Mouse (Mus musculus) neural tube, postnatal 0 days (tissue): Measurements from ENCODE around the gene Cdipt. TPM values are rescaled to one million over a fixed set of nuclear protein-coding genes. Genes with fewer than 3 reads are reported as not detected.

Experiments
- polyA plus RNA-seq: library from polyadenylated mRNA; unstranded; fragments of >200 nt; fragmentation: Nextera tagmentation; extraction: Ambion mirVana; gene quantifications from 2 replicates; pipeline ENCODE4 v1.2.1, GENCODE M21; 2015

Cdipt gene
- polyA plus RNA-seq = 137 and 157 TPM in 2 replicates

GRCm38 (mm10) chr7:126975893-126975949 is at the start of gene Cdipt:
Gene Cdipt, plus strand, starts transcription at chr7:126975914.

GRCm38 (mm10) chr7:126928384-126929037 is 47.2 kb upstream of the Cdipt start, which contains the start of gene Kctd13:
Gene Kctd13, plus strand, starts transcription at chr7:126928879.

DNA sequence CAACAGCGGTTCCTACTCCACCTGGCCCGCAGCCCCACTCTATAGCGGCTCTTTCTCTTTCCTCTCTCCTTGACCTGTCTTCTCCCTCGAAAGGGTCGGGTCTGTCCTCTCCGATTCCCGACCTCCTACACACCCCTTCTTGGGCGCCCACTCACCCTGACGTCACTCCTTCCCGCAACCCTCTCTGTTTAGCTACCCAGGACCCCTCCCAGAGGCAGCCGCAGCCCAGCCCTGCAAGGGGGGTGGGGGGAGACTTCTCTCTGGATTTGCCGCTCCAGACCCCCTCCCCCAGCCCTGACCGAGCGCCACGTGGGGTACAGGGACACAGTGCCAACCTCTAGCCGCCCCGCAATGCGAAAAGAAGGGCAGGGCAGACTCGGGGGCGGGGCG is 26.3 kb upstream of the Cdipt start, which contains the start of gene Asphd1:
Gene Asphd1 (minus strand): TSS at position 180 of the 390 bp plus-strand sequence.

DNA sequence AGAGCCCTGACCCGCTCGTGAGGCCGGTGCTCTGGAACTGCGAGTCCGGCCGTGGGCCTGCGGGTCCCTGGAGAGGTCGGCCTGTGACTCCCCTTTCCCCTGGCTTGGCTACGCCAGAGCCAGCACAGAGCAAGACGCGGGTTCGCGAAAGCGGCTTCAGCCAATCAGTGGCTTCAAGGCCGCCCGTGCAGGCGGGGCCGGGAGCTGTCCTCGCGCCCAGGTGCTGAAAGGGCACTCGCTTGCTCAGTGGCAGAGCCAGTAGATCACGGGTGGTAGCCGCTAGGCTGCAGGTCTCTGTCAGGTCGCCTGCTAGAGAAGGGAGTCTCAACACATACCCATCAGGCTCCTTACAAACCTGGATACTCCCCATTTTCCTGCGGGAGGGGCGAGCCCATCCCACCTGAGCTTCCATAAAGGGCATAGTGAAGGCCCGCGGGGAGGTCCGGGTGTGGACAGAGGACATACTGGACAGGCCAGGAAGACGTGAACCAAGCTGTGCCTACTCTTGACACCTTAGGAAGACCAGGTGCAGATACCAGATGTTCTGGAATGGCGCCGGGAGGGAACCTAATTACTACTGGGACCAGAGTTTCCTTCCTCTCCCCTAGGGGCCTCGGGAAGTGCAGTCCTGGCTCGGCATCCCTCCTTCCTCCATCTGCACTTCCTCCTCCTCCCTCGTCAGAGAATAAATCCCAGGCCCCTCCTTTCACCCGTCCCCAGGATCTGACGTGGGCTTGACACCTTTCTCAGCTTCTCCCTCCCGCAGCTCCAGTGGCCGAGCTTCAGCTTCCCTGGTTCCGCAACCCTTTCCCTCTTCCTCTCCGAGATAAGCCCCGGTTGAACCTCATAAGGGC is 25.7 kb upstream of the Cdipt start, which contains the start of gene Sez6l2:
Gene Sez6l2 (plus strand): TSS at position 771 of the 854 bp plus-strand sequence.

GRCm38 (mm10) chr7:126975950-126976866 is 494 bp downstream of the Cdipt start, which contains the start of gene Cdiptos:
Gene Cdiptos, minus strand, starts transcription at chr7:126976098.

DNA sequence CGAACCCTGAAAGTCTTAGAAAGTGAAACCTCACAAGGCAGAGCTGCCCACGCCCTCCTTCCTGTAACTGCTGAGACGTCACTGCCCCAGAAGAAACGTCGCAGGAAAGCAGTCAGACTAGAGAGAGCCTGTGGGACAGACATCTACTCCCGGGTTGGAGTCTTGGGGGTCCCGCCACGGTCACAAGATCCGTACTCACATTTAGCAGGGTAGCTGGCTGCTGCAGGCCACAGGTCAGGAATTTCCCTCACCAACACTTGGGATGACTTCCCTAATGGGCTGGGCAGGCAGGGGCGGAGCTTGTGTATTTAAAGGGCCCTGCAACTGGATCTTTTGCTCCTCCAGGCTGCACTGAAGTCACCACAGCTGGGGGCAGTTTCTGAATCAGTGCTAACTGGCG is 38.6 kb downstream of the Cdipt start, which contains the start of gene Mvp:
Gene Mvp (minus strand): TSS at position 302 of the 400 bp plus-strand sequence.

DNA sequence TGATC is 40.6 kb downstream of the Cdipt start, which contains the start of gene Pagr1b:
Gene Pagr1b (minus strand): TSS at position 4 of the 5 bp plus-strand sequence.

DNA sequence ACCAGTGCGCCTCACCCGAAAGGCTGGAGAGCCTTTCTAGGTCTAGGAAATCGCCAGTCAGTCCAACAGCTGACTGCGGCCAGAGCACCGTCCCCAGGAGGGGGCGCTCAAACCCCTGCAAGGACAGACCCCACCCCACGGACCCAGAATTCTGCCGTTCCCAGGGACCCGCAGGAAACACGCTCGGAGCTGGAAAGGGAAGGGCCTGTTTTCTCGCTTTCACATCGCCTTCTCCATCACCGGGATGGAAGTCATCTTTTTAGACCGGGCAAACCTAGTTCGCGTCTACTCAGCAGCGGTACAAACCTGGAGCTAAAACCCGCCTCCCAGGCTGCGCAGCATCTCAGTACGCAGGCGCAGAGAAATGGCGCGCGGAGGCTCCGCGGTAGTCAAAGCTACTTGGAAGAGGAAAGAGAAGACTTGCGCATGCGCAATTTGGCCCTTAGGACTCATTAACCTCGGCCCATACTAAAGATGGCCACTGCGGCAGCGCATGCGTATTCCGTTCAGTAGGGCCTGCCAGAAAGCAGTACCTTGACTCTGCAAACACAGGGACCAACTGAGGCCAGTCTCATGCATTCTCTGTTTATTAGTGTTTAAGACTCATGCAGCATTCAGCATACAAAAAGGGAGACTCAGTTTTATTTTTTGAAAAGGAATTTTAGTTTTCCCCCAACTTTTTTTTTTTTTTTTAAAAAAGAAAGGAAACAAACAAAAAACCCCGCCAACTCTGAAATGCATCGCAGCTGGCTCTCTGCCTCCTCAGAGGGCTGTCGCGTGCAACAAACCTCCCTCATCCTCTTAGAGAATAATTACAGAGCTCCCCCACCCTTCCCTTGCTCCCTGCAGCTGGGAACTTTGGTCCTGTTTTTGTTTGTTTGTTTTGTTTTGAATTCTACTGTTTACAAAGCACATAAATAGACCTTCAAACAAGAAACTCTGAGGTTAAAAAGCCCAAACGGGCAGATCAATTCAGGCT is 41.5 kb downstream of the Cdipt start, which contains the start of gene Pagr1a:
Gene Pagr1a (minus strand): TSS at position 382 of the 979 bp plus-strand sequence.

DNA sequence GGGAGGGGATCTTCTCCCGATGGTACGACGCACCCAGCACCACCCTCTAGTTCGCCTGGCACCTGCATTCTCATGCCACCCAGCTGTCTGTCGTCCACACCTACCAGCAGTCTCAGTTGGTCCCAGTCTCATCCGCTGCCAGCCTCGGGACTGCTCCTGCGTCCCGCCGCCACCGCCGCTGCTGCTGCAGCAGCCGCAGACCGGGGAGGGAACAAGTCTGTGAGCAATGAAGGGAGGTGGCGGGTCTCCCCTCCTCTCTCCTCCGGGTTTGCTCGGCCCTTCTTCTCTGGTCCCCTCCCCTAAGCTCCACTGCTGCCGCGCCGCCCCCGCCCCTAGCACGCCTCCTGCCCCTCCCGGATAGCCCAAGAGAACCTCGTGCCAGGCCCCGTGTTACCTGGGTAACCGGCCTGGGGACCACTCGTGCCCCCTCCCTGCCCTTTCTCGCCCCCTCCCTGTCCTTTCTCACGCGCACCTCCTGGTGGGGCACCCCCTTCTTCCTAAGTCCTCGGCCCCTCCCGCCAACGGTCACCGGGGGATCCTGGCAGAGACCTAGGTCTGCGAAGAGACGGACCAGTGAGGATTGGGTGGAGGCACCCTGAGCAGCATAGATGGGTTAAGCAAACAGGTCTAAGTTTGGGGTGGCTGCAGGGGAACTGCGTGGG is 45.3 kb downstream of the Cdipt start, which contains the start of the genes Gm42742 and Prrt2:
Gene Gm42742 (minus strand): TSS at position 197 of the 662 bp plus-strand sequence.
Gene Prrt2 (minus strand): TSS at position 311 of the 662 bp plus-strand sequence.

GRCm38 (mm10) chr7:127026984-127027726 is 51.4 kb downstream of the Cdipt start, which contains the start of gene Maz:
Gene Maz, minus strand, starts transcription at chr7:127027037.

Other genes with a start within 250 kb of the Cdipt start
- gene Mapk3, start 216.3 kb upstream of the Cdipt start, polyA plus RNA-seq = 104 and 106 TPM in 2 replicates
- gene Gdpd3, start 209.6 kb upstream of the Cdipt start, polyA plus RNA-seq = 1.1 and 1.2 TPM in 2 replicates
- 255 and 259 TPM in 2 replicates for gene Ypel3, start 199.0 kb upstream of the Cdipt start, polyA plus RNA-seq
- gene Tbx6, start 194.4 kb upstream of the Cdipt start, polyA plus RNA-seq = 0.31 and 0.47 TPM in 2 replicates
- 129 and 149 TPM in 2 replicates for gene Ppp4c, start 183.4 kb upstream of the Cdipt start, polyA plus RNA-seq
- gene Fam57b, start 178.2 kb upstream of the Cdipt start, polyA plus RNA-seq = 43.9 and 56.4 TPM in 2 replicates
- gene 4930451I11Rik, start 144.3 kb upstream of the Cdipt start, polyA plus RNA-seq = 0.65 TPM in 1 of 2 replicates, not detected in the other
- gene Doc2a, start 128.5 kb upstream of the Cdipt start, polyA plus RNA-seq = 60.9 and 64.7 TPM in 2 replicates
- 17.0 and 23.3 TPM in 2 replicates for gene Hirip3, start 113.9 kb upstream of the Cdipt start, polyA plus RNA-seq
- 78.5 and 82.2 TPM in 2 replicates for gene Ino80e, start 113.5 kb upstream of the Cdipt start, polyA plus RNA-seq
- gene Taok2, start 91.2 kb upstream of the Cdipt start, polyA plus RNA-seq = 39.4 and 47.0 TPM in 2 replicates
- gene Tmem219, start 53.0 kb upstream of the Cdipt start, polyA plus RNA-seq = 40.7 and 41.1 TPM in 2 replicates
- 129 and 134 TPM in 2 replicates for gene Kctd13, start 47.0 kb upstream of the Cdipt start, polyA plus RNA-seq
- 13.0 and 20.5 TPM in 2 replicates for gene Asphd1, start 26.3 kb upstream of the Cdipt start, polyA plus RNA-seq
- 80.0 and 106 TPM in 2 replicates for gene Sez6l2, start 25.4 kb upstream of the Cdipt start, polyA plus RNA-seq
- gene Cdiptos, start 184 bp downstream of the Cdipt start, polyA plus RNA-seq = 0.50 and 1.1 TPM in 2 replicates
- 4.9 and 5.9 TPM in 2 replicates for gene Mvp, start 38.7 kb downstream of the Cdipt start, polyA plus RNA-seq
- 0.70 TPM in 1 of 2 replicates, not detected in the other for gene Pagr1b, start 40.6 kb downstream of the Cdipt start, polyA plus RNA-seq
- 23.1 and 63.2 TPM in 2 replicates for gene Pagr1a, start 41.4 kb downstream of the Cdipt start, polyA plus RNA-seq
- 36.5 and 56.8 TPM in 2 replicates for gene Gm42742, start 45.2 kb downstream of the Cdipt start, polyA plus RNA-seq
- 128 and 150 TPM in 2 replicates for gene Prrt2, start 45.3 kb downstream of the Cdipt start, polyA plus RNA-seq
- gene Maz, start 51.1 kb downstream of the Cdipt start, polyA plus RNA-seq = 88.1 and 104 TPM in 2 replicates
- 13.7 and 20.7 TPM in 2 replicates for gene Kif22, start 66.6 kb downstream of the Cdipt start, polyA plus RNA-seq
- not detected in 2 replicates for gene Zg16, start 111.4 kb downstream of the Cdipt start, polyA plus RNA-seq
- 1.6 and 2.1 TPM in 2 replicates for gene AI467606, start 115.4 kb downstream of the Cdipt start, polyA plus RNA-seq
- 1.3 and 1.4 TPM in 2 replicates for gene Qprt, start 146.3 kb downstream of the Cdipt start, polyA plus RNA-seq
- gene Spn, start 161.9 kb downstream of the Cdipt start, polyA plus RNA-seq = not detected in 2 replicates
- 45.4 and 48.6 TPM in 2 replicates for gene Cd2bp2, start 220.1 kb downstream of the Cdipt start, polyA plus RNA-seq
- 37.0 and 44.0 TPM in 2 replicates for gene Tbc1d10b, start 232.6 kb downstream of the Cdipt start, polyA plus RNA-seq
- 8.3 and 11.1 TPM in 2 replicates for gene Mylpf, start 233.0 kb downstream of the Cdipt start, polyA plus RNA-seq